Mouse (Mus musculus) left cerebral cortex, adult 11 months (tissue): ENCODE data around the gene Eif4g2.

Experiments
- DNase-seq: peaks from one replicate; pipeline ENCODE4 v3.0.0; 2022; ENCODE audit warnings: low spot score

The Eif4g2 gene

DNA sequence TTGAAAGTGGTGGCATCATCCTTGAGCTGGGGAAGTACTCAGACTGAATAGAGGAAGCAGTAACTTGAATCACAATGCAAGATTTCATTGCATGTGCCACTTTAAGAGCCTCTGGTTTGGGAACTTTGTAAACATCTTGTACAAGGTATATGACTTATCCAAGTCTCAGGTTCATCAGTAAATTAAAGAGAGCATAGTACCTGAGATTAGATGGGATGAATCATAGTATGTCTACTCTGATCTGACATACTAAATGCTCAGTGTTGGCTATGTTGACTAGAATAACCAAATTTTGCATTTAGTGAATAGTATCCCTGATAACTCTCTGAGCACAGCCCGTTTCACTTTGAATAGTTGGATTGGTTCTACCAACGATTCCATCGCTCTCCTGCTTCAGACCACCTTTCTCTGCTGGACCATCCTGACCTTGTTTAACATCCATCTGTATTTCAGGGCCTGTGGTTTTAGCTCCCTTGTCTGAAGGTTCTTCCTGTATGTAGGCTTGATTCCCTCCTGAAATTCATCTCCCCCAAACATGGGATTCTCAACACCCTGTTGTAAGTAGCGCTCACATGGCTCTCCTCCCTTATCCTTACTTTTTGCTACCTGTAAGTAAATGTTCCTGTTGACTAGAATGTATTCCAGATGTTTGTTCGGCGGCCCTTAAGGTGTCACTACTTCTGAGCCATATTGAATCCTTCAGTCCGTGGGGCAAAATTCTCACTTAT is 13.2 kb downstream of the Eif4g2 start:
- DNase-seq = no peak

DNA sequence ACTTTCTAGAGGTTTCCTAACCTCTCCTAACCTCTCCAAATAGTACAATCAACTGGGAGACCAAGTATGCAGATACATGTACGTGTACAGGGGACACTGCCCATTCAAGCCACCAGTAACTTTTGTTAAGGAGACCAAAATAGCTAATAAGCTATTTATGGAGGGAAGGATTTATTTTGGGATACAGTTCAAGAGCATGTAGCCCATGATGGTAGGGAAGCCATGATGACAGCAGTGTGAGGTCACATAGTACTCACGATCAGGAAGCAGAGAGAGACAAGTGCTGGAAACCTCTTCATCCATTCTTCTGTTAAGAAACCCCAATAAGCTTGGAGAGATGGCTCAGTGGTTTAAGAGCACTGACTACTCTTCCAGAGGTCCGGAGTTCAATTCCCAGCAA is 14.6 kb downstream of the Eif4g2 start:
- DNase-seq = no peak

DNA sequence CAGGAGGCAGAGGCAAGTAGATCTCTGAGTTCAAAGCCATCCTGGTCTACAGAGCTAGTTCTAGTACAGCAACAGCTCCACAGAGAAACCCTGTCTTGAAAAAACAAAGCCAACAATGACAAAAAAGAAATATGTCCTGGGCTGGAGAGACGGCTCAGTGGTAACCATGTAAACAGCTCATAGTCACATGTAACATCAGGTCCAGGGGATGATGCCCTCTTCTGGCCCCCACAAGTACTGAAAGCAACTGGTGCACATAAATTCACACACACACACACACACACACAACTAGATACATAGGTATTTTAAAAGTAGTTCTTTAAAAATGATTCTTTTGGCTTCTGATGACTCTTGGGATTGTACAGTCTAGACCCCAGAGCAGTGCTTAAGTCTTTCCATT is 19.9 kb downstream of the Eif4g2 start:
- DNase-seq = no peak

DNA sequence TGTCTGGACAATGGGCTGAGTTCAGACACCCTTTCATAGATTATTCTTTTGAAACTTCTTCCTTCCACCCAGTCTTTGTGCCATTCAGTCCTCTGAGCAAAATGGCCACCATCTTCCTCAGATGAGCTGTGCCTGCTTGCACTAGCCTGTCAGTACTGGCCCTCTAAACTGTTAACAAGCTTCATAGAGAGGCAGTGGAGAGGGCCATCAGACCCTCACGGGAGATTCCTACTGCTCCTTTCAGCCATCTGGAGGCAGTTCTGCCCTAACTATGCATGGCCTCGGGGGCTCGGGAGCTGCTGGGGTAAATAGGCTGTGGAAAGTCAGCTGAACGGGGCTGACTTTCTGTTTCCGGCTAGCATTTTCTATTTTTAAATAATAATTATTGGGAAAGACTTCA is 23.3 kb downstream of the Eif4g2 start:
- no peak for DNase-seq

DNA sequence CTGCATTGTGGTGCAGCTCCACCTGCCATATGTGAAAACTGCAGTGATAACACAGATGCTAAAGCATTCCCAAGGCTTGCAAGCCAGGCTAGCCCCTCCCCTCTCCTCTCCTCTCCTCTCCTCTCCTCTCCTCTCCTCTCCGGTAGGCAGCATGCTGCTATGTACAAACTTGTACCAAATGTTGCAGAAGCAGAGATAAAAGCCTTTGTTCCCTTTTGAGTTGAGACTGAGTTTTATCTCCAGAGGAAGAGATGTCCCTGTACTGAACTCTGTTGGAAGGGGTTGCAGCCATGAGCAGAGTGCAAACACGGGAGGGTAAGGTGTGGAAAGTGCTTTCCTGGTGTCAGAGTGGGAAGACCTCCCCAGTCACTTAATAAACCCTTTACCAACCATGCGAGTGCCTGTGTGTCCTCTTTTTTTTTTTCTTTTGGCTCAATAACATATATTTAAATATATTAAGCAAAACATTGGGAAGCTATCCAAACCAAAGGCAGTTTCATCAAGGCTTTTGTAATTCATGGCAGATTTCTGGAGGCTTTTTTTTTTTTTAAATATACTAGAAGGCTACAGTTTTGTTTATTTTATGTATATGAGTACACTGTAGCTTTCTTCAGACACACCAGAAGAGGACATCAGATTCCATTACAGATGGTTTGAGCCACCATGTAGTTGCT is 26.7 kb downstream of the Eif4g2 start:
- DNase-seq = no peak

DNA sequence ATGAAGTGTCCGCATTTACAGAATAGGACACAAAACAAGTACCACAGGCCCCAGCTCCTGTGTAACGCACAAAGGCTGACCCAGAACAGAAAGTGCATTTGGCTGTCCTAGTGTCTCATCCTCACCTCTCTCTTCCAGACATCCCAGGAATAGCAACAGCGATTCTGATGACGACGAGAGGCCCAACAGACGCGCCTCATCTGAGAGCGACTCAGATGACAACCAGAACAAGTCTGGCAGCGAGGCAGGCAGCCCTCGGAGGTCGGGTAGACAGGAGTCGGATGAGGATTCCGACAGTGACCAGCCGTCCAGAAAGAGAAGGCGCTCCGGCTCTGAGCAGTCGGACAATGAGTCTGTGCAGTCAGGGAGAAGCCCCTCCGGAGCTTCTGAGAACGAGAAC is 27.6 kb downstream of the Eif4g2 start:
- no peak for DNase-seq

DNA sequence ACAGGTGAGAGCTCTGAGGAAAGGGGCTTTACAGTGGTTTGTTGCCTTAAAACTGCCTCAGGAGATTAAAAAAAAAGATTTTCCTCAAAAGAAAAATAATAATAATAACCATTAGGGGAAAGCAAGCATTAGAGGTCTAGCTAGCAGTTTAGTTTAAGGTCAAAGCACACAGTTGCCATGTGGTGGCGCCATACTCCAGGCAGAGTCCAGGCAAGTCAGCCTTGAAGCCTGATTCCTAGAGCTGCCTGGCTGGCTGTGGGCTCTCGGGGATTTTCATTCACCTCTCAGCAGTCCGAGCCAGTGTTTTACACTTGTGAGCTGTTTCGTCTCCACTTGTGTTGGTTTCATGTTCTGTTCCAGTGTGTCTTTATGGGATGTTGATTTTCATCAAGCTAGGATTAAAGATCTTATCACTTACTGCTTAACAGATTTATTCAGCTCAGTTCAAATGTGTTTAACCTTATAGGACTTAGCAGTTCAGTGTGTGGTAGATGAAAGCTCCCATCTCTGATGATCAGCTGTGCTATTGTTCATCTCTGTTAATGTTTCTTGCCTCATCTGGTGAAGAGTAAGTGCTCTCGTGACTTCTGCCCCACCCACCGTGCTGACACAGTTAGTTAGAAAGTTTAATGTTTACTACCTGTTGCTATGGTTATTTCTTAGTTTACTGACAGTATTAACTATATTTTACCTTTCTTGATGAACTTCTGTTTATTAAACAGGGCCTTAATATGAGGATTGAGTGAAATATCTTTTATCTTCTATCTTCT is 33.0 kb downstream of the Eif4g2 start:
- no peak for DNase-seq

DNA sequence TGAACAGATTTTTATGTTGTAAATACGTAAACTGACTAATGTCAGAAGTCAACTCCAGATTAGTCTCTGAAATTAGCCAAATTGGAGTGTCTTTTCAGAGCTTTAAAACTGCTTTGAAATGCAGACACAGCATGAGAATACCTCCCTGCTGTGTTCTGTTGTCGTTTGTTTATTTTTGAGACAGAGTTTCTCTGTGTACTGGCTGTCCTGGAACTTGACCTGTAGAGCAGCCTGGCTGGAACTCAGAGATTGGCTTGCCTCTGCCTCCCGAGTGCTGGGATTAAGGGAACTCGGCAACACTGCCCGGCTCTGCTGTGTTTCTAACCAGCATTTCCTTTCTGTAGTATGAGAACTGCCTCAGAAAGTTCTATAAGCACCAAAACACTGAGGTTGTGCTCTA is 33.9 kb downstream of the Eif4g2 start:
- DNase-seq = no peak

DNA sequence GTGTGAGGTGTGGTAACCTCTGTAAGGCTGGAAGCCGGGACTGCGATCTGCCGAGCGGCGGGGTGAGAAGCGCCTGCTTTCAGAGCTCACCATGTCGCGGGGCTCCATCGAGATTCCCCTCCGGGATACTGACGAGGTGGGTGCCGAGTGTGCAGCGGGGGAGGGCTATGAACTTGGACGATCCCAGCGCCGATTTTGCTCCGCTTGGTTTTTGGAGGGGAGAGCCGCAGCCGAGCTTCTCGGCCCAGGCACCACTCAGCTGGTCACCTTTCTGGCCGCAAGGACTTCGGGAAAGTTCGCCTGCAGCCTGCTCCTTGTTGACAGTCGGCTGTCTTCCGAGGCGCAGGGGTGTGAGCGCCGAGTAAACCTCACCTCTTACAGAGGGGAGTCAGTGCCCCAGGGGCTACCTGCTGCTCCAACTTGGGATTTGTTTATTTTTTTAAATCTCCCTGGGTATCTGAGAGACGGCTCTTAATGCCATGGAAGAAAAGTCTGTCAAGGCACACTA is 53.7 kb downstream of the Eif4g2 start:
- DNase-seq = no peak

DNA sequence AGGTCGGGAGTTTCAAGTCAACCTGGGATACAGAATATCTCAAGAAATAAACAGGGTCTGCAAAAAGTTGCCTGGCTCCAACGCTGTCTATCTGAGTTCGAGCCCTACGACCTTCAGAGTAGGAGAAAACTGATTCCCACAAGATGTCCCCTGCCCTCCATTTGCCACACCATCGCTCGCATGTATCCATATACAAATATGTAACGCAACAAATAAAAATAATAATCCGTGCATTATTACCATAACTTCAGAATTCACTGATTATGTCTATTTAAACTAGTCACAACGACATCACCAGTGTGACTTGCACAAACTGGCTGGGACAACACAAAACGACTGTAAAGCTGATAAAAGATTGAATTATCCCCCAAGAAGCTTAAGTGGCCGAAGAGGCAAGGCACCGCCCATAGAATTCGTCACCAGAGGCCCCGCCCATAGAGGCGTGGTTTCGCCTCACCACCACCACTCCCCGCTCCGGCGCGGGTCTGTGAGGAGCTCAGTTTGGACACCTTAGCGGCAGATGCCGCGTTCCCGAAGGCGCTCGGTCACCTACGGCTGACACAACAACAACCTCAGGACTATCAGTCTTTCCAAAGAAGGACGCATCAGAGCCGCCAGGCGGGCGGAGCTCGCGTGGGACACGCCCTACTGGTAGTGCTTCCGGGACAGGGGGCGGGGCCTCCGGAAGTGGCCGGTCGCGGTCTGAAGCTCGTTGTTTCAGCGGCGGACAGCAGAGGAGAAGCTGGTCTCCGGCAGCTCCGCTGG is 54.4 kb downstream of the Eif4g2 start, which contains the start of gene Ctr9:
Gene Ctr9 (plus strand): TSS at position 671 of the 765 bp plus-strand sequence.
- DNase-seq = peak; percentile 91

DNA sequence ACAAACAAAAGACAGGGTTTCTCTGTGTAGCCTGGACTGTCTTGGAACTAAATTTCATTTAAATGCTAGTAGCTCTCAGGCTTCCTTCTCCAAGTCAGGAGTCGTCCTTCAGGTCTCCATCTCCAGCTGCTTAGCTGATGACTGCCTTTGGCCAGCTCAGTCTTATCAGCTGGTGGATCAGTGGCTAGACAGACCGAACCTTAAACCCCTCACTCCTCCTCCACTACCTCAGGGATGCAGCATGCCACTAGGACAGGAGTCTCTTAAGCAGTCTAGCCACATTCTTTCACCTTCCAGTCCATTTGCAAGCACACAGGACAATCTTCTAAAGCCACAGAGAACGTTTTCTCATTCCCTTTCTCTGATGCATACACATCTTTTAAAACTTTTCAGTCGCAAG is 57.9 kb downstream of the Eif4g2 start:
- DNase-seq = no peak

DNA sequence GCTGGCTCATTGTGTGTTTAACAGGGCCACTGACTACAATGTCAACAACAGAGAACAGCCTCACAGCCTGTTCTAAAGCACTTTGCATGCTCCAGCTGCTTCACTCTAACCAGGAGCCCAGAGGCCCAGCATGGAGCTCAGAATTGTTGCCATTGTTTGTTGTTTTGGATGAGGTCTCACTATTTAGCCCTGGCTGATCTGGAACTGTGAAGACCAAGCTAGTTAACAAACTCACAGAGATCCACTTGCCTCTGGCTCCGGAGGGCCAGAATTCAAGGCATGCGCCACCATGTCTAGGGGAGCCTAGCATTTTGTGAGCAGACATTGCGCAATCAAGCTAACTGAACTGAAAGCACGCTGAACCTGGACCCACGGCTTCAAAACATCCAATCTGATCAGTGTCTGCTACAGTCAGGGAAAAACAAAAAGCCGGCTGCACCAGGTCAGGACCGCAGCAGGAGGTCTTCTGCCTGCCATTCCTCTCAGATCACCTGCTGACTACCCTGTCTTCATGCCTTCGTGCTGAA is 58.7 kb downstream of the Eif4g2 start:
- no peak for DNase-seq

DNA sequence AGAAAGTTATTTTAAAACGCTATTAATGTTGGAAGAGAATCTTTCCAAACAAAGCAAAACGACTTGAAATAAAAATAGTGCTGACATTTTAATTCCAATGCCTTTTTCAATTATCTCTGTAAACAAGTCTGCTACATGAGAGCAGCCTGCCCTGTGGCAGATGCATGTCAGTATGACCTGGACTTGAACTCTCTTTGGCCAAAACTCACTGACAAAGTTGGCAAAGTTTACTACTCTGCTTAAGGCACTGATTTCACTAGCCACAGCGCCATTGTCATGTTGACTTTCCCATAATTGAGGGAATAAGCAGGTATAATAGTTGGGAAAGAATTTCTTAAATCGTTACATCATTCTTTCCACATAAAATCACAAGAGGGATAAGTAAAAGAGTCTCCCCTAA is 62.0 kb downstream of the Eif4g2 start:
- DNase-seq = no peak
